Mouse (Mus musculus) forebrain, postnatal 0 days (tissue): ENCODE measurements around the gene Sytl3. TPM values are rescaled to one million over a fixed set of nuclear protein-coding genes. Genes with fewer than 3 reads are reported as not detected.
A peak's percentile ranks its signal among the peaks of the same experiment; 100 is the strongest.
"Not testable (repeated sequence)": the region's sequence is repeated elsewhere in the genome, so short reads cannot be mapped to it uniquely, and the experiment has no call there.

Experiments
- ATAC-seq: fragments of 200-750 bp; cut with Nextera tagmentation; 2 replicates; pipeline ENCODE4 v1.8.0; 2017; ENCODE audit warnings: mild to moderate bottlenecking, moderate library complexity
- DNase-seq: peaks from one replicate; pipeline ENCODE4 v3.0.0-alpha.2; 2015
- H3K27ac ChIP-seq: fragments of 300-500 bp; sonication (generic); 2 replicates; pipeline ENCODE4 v1.5.1; 2014; ENCODE audit warnings: low read depth, mild to moderate bottlenecking, antibody characterized with exemption, low read length, moderate library complexity, mixed read lengths
- H3K27me3 ChIP-seq: fragments of 300-500 bp; sonication (generic); 2 replicates; pipeline ENCODE4 v1.6.1; 2014; ENCODE audit warnings: mild to moderate bottlenecking, low read length, mixed read lengths; ENCODE audit not compliant: insufficient read depth
- H3K36me3 ChIP-seq: fragments of 300-500 bp; sonication (generic); 2 replicates; pipeline ENCODE4 v1.6.1; 2014; ENCODE audit warnings: mild to moderate bottlenecking, moderate library complexity; ENCODE audit not compliant: insufficient read depth
- H3K4me1 ChIP-seq: fragments of 300-500 bp; sonication (generic); 2 replicates; pipeline ENCODE4 v1.6.1; 2014; ENCODE audit warnings: antibody characterized with exemption; ENCODE audit not compliant: insufficient read depth
- H3K4me2 ChIP-seq: fragments of 300-500 bp; sonication (generic); 2 replicates; pipeline ENCODE4 v1.6.1; 2014; ENCODE audit warnings: low read depth, mild to moderate bottlenecking, moderate library complexity
- H3K4me3 ChIP-seq: fragments of 300-500 bp; sonication (generic); 2 replicates; pipeline ENCODE4 v1.5.1; 2014; ENCODE audit warnings: low read depth, low read length, mixed read lengths
- H3K9ac ChIP-seq: fragments of 300-500 bp; sonication (generic); 2 replicates; pipeline ENCODE4 v1.6.1; 2014; ENCODE audit warnings: mild to moderate bottlenecking
- H3K9me3 ChIP-seq: fragments of 300-500 bp; sonication (generic); 2 replicates; pipeline ENCODE4 v1.6.1; 2016; ENCODE audit warnings: low read length
- WGBS: fragments of 180-500 bp; shearing (Covaris S2); extraction: QIAGEN DNeasy Blood & Tissue Kit; methylation state at CpG from one replicate; pipeline ENCODE4 v1.1.7; 2014; 5-methylcytosine and 5-hydroxymethylcytosine counted together
- polyA plus RNA-seq: library from polyadenylated mRNA; unstranded; fragments of >200 nt; fragmentation: Nextera tagmentation; extraction: Ambion mirVana; gene quantifications from 2 replicates; pipeline ENCODE4 v1.2.1, GENCODE M21; 2015
- total RNA-seq: library from RNA; depleted of rRNA; stranded (reverse); fragments of >200 nt; gene quantifications from 2 replicates; pipeline ENCODE4 v1.2.3, GENCODE M21; 2014

Gene Sytl3
- total and polyA plus RNA-seq, 2 experiments from 2014 or later, result 0.47 to 0.81 TPM

DNA sequence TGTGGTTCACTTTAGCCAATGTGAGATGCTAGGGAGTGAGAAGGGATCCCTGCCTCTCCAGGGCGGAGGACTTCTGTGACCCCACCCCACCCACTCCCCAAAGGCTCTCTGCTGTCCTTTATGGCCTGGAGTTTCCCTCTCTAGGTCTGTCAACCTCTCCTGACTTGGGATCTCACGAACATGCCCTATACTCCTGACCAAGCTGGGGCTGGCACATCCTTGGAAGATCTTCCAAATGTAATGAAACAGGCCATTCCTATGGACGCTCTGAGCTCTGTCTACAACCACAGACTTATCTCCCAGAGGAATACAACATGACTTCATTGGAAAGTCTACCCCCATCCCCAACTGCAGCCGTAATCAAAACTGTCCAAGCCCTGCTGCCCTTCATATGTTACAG lies 14.2 kb upstream of the Sytl3 start:
- DNase-seq, ATAC-seq, H3K27ac ChIP-seq, H3K4me3 ChIP-seq, H3K4me1 ChIP-seq, H3K36me3 ChIP-seq, H3K9ac ChIP-seq, H3K27me3 ChIP-seq, H3K4me2 ChIP-seq, H3K9me3 ChIP-seq: not testable (repeated sequence)
- 93% methylated on average over 4 of the region's 4 CpGs for WGBS

DNA sequence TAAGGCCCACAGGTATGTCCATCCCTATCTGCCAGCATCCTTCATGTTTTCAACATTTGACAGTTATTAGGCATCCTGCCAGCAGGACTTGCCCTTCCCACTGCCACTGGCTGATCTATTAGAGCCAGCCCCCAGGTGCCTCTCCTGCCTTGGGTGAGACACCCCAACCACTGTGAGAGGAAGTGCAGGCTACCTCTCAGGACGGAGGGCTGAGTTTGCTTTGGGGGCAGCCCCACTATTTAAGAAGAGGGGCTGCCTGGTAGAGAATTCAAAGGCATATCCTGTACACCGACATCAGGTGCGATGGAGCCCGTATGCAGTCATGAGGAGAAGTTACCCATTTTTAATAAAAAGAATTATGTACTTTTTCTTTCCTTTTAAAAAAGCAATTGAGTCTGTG lies 13.2 kb upstream of the Sytl3 start:
- H3K4me2 ChIP-seq, ATAC-seq, H3K27me3 ChIP-seq, DNase-seq, H3K27ac ChIP-seq, H3K36me3 ChIP-seq, H3K4me1 ChIP-seq, H3K9me3 ChIP-seq, H3K9ac ChIP-seq, H3K4me3 ChIP-seq: not testable (repeated sequence)
- WGBS, result 95% methylated on average over 3 of the region's 4 CpGs

- H3K4me2 ChIP-seq, H3K9ac ChIP-seq, H3K36me3 ChIP-seq, H3K9me3 ChIP-seq, H3K27me3 ChIP-seq, H3K4me1 ChIP-seq, ATAC-seq, DNase-seq, H3K27ac ChIP-seq, H3K4me3 ChIP-seq: not testable (repeated sequence)
- WGBS, result 95% methylated on average over 8 of the region's 8 CpGs
Observed at GRCm38 (mm10) chr17:6646841-6647240, 12.1 kb upstream of the Sytl3 start.

- H3K27ac ChIP-seq, H3K27me3 ChIP-seq, H3K9ac ChIP-seq, H3K9me3 ChIP-seq, H3K4me3 ChIP-seq, H3K4me2 ChIP-seq, H3K4me1 ChIP-seq, H3K36me3 ChIP-seq, DNase-seq, ATAC-seq: not testable (repeated sequence)
- WGBS, result 88% methylated on average over 3 of the region's 3 CpGs
Observed at GRCm38 (mm10) chr17:6647452-6647851, 11.4 kb upstream of the Sytl3 start.

DNA sequence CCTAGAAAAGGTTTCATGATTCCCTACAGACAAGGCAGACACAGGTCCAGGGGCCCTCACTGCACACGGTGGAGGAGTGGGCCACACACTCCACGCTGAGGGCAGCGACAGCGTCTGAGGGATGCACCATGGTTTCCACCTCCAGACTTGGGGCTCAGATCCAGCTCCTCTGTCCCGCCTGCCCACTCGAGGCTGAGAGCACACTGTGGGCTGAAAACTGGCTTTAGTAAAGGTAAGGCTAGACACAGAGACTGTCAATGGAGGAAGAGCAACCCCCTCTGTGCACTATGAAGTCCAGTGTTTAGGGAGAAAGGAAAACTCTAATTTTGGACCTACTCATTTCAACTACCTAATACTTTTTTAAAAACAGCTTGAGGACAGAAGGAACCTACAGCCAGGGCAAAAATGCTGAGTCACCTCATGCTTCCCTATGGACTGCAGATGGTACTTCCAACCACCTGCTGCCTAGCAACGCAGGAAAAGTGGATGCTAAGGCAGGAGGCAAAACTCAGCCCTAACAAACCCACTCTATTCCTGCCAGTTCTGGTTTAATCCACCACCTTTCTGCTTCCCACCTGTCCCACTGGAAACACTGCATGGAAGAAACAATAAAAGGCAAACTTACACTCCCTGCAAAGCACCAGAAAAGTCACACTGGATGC lies 7.9 kb upstream of the Sytl3 start:
- H3K4me1 ChIP-seq, H3K27ac ChIP-seq, DNase-seq, H3K9me3 ChIP-seq, H3K9ac ChIP-seq, H3K4me3 ChIP-seq, H3K36me3 ChIP-seq, H3K4me2 ChIP-seq, H3K27me3 ChIP-seq, ATAC-seq: not testable (repeated sequence)
- 80% methylated on average over 5 of the region's 7 CpGs for WGBS

GRCm38 (mm10) chr17:6653341-6653946 lies 5.4 kb upstream of the Sytl3 start:
- H3K9me3 ChIP-seq, DNase-seq, H3K27ac ChIP-seq, H3K4me3 ChIP-seq, H3K4me1 ChIP-seq, H3K36me3 ChIP-seq, H3K27me3 ChIP-seq, H3K9ac ChIP-seq, ATAC-seq, H3K4me2 ChIP-seq: not testable (repeated sequence)
- 78% methylated on average over 4 of the region's 5 CpGs for WGBS

GRCm38 (mm10) chr17:6655087-6655511 lies 3.8 kb upstream of the Sytl3 start:
- H3K36me3 ChIP-seq, H3K4me1 ChIP-seq, H3K27me3 ChIP-seq, H3K9me3 ChIP-seq: not testable (repeated sequence)
- Histone ChIP-seq H3K4me2 (peak overlapping the region; percentile 49), H3K4me3 (peak overlapping the region; percentile 36), H3K9ac (peak overlapping the region; percentile 64), H3K27ac (peak overlapping the region; percentile 73)
- ATAC-seq (peak; percentile 96), DNase-seq (peak; percentile 96)
- under 1% methylated on average over 33 of the region's 36 CpGs for WGBS

- H3K9me3 ChIP-seq, H3K27me3 ChIP-seq, H3K36me3 ChIP-seq, H3K4me1 ChIP-seq: not testable (repeated sequence)
- ATAC-seq (peak; percentile 87), DNase-seq (peak; percentile 43)
- WGBS, result 2% methylated on average over 22 of the region's 33 CpGs
- Histone ChIP-seq H3K27ac (peak within 1 kb of the TSS; percentile 73), H3K4me3 (peak within 1 kb of the TSS; percentile 36), H3K4me2 (peak within 1 kb of the TSS; percentile 49), H3K9ac (peak within 1 kb of the TSS; percentile 64)
Observed at GRCm38 (mm10) chr17:6655567-6656281, 3.2 kb upstream of the Sytl3 start, which contains the start of gene Dynlt1f. TSS of gene Dynlt1f (minus strand) at chr17:6655900.

- H3K4me1 ChIP-seq, H3K36me3 ChIP-seq, ATAC-seq, H3K9ac ChIP-seq, H3K9me3 ChIP-seq, H3K27ac ChIP-seq, H3K4me3 ChIP-seq, H3K27me3 ChIP-seq, DNase-seq, H3K4me2 ChIP-seq: not testable (repeated sequence)
- WGBS, result 90% methylated on average over 1 of the region's 3 CpGs
Observed at GRCm38 (mm10) chr17:6656471-6656870, 2.4 kb upstream of the Sytl3 start.

- H3K27ac ChIP-seq, DNase-seq, H3K4me2 ChIP-seq, H3K9me3 ChIP-seq, ATAC-seq, H3K4me3 ChIP-seq, H3K36me3 ChIP-seq, H3K4me1 ChIP-seq, H3K9ac ChIP-seq, H3K27me3 ChIP-seq: not testable (repeated sequence)
- WGBS, result 85% methylated on average over 6 of the region's 6 CpGs
Observed at GRCm38 (mm10) chr17:6660589-6660988, 1.7 kb downstream of the Sytl3 start.
